ENCODE assay signal across 10 mouse cellular contexts in genomic region chr10:115406393-115406792, GRCm38 (mm10). TPM values are rescaled to one million over a fixed set of nuclear protein-coding genes. Genes with fewer than 3 reads are reported as not detected.
DNase-seq lines count a peak whose midpoint lies in the region; ATAC-seq lines count a peak whose summit lies in the region.
"Had no signal": no experiment of that assay in that cellular context is flagged by ENCODE, and none has a peak within 500 bp of the region (broad histone marks: within the 10 kb centered on the region; RNA-seq: fewer than 3 reads in every experiment).

No protein-coding gene starts in this region.

- H3K36me3 ChIP-seq in midbrain, embryonic 11.5 days (ENCODE audit: control insufficient read depth, insufficient read depth, low read length): peaks cover 19% of the 10 kb centered on the region
- peaks cover 57% of the 10 kb centered on the region for H3K36me3 ChIP-seq in midbrain, embryonic 13.5 days

- no peak overlapping the region for H3K4me2 ChIP-seq in midbrain, embryonic 11.5 days
- H3K4me2 ChIP-seq in midbrain, embryonic 13.5 days (replicated peaks): no peak overlapping the region
- H3K4me2 ChIP-seq: heart, embryonic 13.5 days; stomach, embryonic 15.5 days had no signal

- intact Hi-C loops in left cerebral cortex, postnatal 14 days (cut with DNase I): loop anchor here (10.0 kb wide), 1 partner anchor 208 kb away; no protein-coding TSS in a partner anchor

- H3K4me1 ChIP-seq in midbrain, embryonic 11.5 days (ENCODE audit: control insufficient read depth, insufficient read depth, low read length): no peaks in the 10 kb centered on the region
- no peaks in the 10 kb centered on the region for H3K4me1 ChIP-seq in midbrain, embryonic 13.5 days (replicated peaks)
- H3K4me1 ChIP-seq: heart, embryonic 13.5 days; stomach, embryonic 15.5 days had no signal

- no peaks in the 10 kb centered on the region for H3K27me3 ChIP-seq in midbrain, embryonic 11.5 days (ENCODE audit: control insufficient read depth, insufficient read depth, low read length)
- H3K27me3 ChIP-seq in midbrain, embryonic 13.5 days: no peaks in the 10 kb centered on the region
- H3K27me3 ChIP-seq: heart, embryonic 13.5 days; stomach, embryonic 15.5 days had no signal

- no peak overlapping the region for H3K27ac ChIP-seq in midbrain, embryonic 11.5 days (ENCODE audit: low read depth, low read length)
- no peak overlapping the region for H3K27ac ChIP-seq in midbrain, embryonic 13.5 days
- H3K27ac ChIP-seq: heart, embryonic 13.5 days; stomach, embryonic 15.5 days had no signal

- 72% methylated on average over 6 of the region's 6 CpGs for WGBS in midbrain, embryonic 11.5 days
- 67% methylated on average over 6 of the region's 6 CpGs for WGBS in midbrain, embryonic 13.5 days

- no peak overlapping the region for H3K9ac ChIP-seq in midbrain, embryonic 11.5 days (ENCODE audit: low read length)
- H3K9ac ChIP-seq in midbrain, embryonic 13.5 days (replicated peaks): no peak overlapping the region
- H3K9ac ChIP-seq: heart, embryonic 13.5 days; stomach, embryonic 15.5 days had no signal

- DNase-seq in midbrain, embryonic 11.5 days (ENCODE audit: low spot score, missing footprints): peak; percentile 96
- peak; percentile 75 for DNase-seq in adrenal gland, postnatal 10 days
- DNase-seq in embryo, embryonic 9.5 days (ENCODE audit: extremely low spot score): peak; percentile 44
- peak; percentile 55 to 72 for DNase-seq in left cerebral cortex, postnatal 14 days (ENCODE audit: low spot score in 2 of 2)
- DNase-seq in retina, adult 2 months (ENCODE audit: low read depth, low spot score): peak; percentile 41
- peak; percentile 82 for DNase-seq in thymus, postnatal 4 days

- H3K4me3 ChIP-seq in midbrain, embryonic 11.5 days (ENCODE audit: low read depth, low read length): no peak overlapping the region
- no peak overlapping the region for H3K4me3 ChIP-seq in midbrain, embryonic 13.5 days (replicated peaks)
- H3K4me3 ChIP-seq: heart, embryonic 13.5 days; stomach, embryonic 15.5 days had no signal

- H3K9me3 ChIP-seq in midbrain, embryonic 11.5 days (ENCODE audit: control insufficient read depth, low read length): no peaks in the 10 kb centered on the region
- no peaks in the 10 kb centered on the region for H3K9me3 ChIP-seq in midbrain, embryonic 13.5 days
- H3K9me3 ChIP-seq: heart, embryonic 13.5 days; stomach, embryonic 15.5 days had no signal

- no peak for ATAC-seq in midbrain, embryonic 11.5 days (ENCODE audit: low FRiP score)
- ATAC-seq in midbrain, embryonic 13.5 days: no peak
- ATAC-seq in hematopoietic stem cell, adult 5-6 weeks (replicated peaks in 1 of 2; ENCODE audit: insufficient read depth in 1 of 2, low FRiP score in 2 of 2, low TSS enrichment in 1 of 2, low read depth in 1 of 2, poor library complexity in 2 of 2, severe bottlenecking in 2 of 2): peak; percentile 32 to 78; a peak in 2 of 4 replicates

RNA-seq across cellular contexts. Expression of gene Zfc3h1, which starts 21.6 kb away (rescaled TPM):
- polyA plus RNA-seq in midbrain, embryonic 11.5 days (2014; fragmentation: Nextera tagmentation; extraction: Ambion mirVana): 21.2 and 25.6 TPM in 2 replicates
- 21.4 and 24.6 TPM in 2 replicates for polyA plus RNA-seq in midbrain, embryonic 13.5 days (2015; fragmentation: Nextera tagmentation; extraction: Ambion mirVana)
- 10 to 100 TPM; 29.4 to 46.6 TPM for total RNA-seq in adrenal gland, postnatal 10 days (2021)
- total RNA-seq in hematopoietic stem cell, adult 5-6 weeks (2017): 31.4 and 54.0 TPM in 2 replicates
- 10 to 100 TPM; 50.9 to 52.6 TPM for total RNA-seq in left cerebral cortex, postnatal 14 days (2021)

RNA-seq across cellular contexts. Expression of gene Thap2, which starts 22.1 kb away (rescaled TPM):
- 23.6 and 24.0 TPM in 2 replicates for polyA plus RNA-seq in midbrain, embryonic 11.5 days (2014; fragmentation: Nextera tagmentation; extraction: Ambion mirVana)
- 30.2 and 36.1 TPM in 2 replicates for polyA plus RNA-seq in midbrain, embryonic 13.5 days (2015; fragmentation: Nextera tagmentation; extraction: Ambion mirVana)
- total RNA-seq in adrenal gland, postnatal 10 days (2021): 10 to 100 TPM; 10.2 to 11.6 TPM
- 12.3 and 12.6 TPM in 2 replicates for total RNA-seq in hematopoietic stem cell, adult 5-6 weeks (2017)
- total RNA-seq in left cerebral cortex, postnatal 14 days (2021): 10 to 100 TPM; 10.7 to 13.1 TPM

RNA-seq across cellular contexts. Expression of gene Tmem19, which starts 44.1 kb away (rescaled TPM):
- polyA plus RNA-seq in midbrain, embryonic 11.5 days (2014; fragmentation: Nextera tagmentation; extraction: Ambion mirVana): 39.7 and 42.2 TPM in 2 replicates
- 41.9 and 43.4 TPM in 2 replicates for polyA plus RNA-seq in midbrain, embryonic 13.5 days (2015; fragmentation: Nextera tagmentation; extraction: Ambion mirVana)
- 10 to 100 TPM; 25.4 to 28.4 TPM for total RNA-seq in adrenal gland, postnatal 10 days (2021)
- 13.1 and 19.0 TPM in 2 replicates for total RNA-seq in hematopoietic stem cell, adult 5-6 weeks (2017)
- 10 to 100 TPM; 52.6 to 57.6 TPM for total RNA-seq in left cerebral cortex, postnatal 14 days (2021)

Comparison
In these comparisons a context has a peak if more than half of its experiments do, and no peak if none do; other contexts are left out.
1. ATAC-seq: peak in hematopoietic stem cell, adult 5-6 weeks (2 of 2); none in midbrain, embryonic 11.5 days (single experiment) and midbrain, embryonic 13.5 days (single experiment).
2. DNase-seq: peak in every context shown above with its lines; median percentile 96 in midbrain, embryonic 11.5 days; 82 in thymus, postnatal 4 days; 75 in adrenal gland, postnatal 10 days; 64 in left cerebral cortex, postnatal 14 days; 44 in embryo, embryonic 9.5 days; 41 in retina, adult 2 months.